Mouse (Mus musculus) intestine, postnatal 0 days (tissue): ENCODE results near the gene Dnajc28. TPM values are rescaled to one million over a fixed set of nuclear protein-coding genes. Genes with fewer than 3 reads are reported as not detected.

Experiments
- ATAC-seq: fragments of 200-750 bp; cut with Nextera tagmentation; 2 replicates; pipeline ENCODE4 v1.8.0; 2017; ENCODE audit warnings: mild to moderate bottlenecking, moderate TSS enrichment, moderate library complexity
- H3K27ac ChIP-seq: fragments of 300-500 bp; sonication (generic); 2 replicates; pipeline ENCODE4 v1.5.1; 2014; ENCODE audit warnings: mild to moderate bottlenecking, low read depth, low read length, moderate library complexity
- H3K27me3 ChIP-seq: fragments of 300-500 bp; sonication (generic); replicated peaks from 2 replicates; pipeline ENCODE4 v1.6.1; 2014; ENCODE audit warnings: low read length, mixed read lengths; ENCODE audit not compliant: control insufficient read depth, insufficient read depth
- H3K36me3 ChIP-seq: fragments of 300-500 bp; sonication (generic); 2 replicates; pipeline ENCODE4 v1.6.1; 2014; ENCODE audit warnings: mild to moderate bottlenecking, moderate library complexity; ENCODE audit not compliant: control insufficient read depth, insufficient read depth
- H3K4me1 ChIP-seq: fragments of 300-500 bp; sonication (generic); replicated peaks from 2 replicates; pipeline ENCODE4 v1.6.1; 2014; ENCODE audit warnings: antibody characterized with exemption, low read length, mixed read lengths; ENCODE audit not compliant: control insufficient read depth, insufficient read depth
- H3K4me2 ChIP-seq: fragments of 300-500 bp; sonication (generic); replicated peaks from 2 replicates; pipeline ENCODE4 v1.6.1; 2014; ENCODE audit warnings: low read depth, mild to moderate bottlenecking, moderate library complexity
- H3K4me3 ChIP-seq: fragments of 300-500 bp; sonication (generic); 2 replicates; pipeline ENCODE4 v1.5.1; 2014; ENCODE audit warnings: low read depth, low read length
- H3K9ac ChIP-seq: fragments of 300-500 bp; sonication (generic); 2 replicates; pipeline ENCODE4 v1.6.1; 2014; ENCODE audit warnings: mild to moderate bottlenecking, low read depth, low read length
- H3K9me3 ChIP-seq: fragments of 300-500 bp; sonication (generic); 2 replicates; pipeline ENCODE4 v1.6.1; 2016; ENCODE audit warnings: mixed run types; ENCODE audit not compliant: control insufficient read depth
- CTCF ChIP-seq: sonication (generic); IDR thresholded peaks from 2 replicates; pipeline ENCODE4 v1.5.1; 2016; ENCODE audit warnings: low read depth, mild to moderate bottlenecking, control low read depth, antibody characterized with exemption, moderate library complexity
- WGBS: fragments of 180-500 bp; shearing (Covaris S2); extraction: QIAGEN DNeasy Blood & Tissue Kit; methylation state at CpG from one replicate; pipeline ENCODE4 v1.1.7; 2014; 5-methylcytosine and 5-hydroxymethylcytosine counted together
- polyA plus RNA-seq: library from polyadenylated mRNA; unstranded; fragments of >200 nt; fragmentation: Nextera tagmentation; extraction: Ambion mirVana; gene quantifications from 2 replicates; pipeline ENCODE4 v1.2.1, GENCODE M21; 2015

Dnajc28 gene
- polyA plus RNA-seq, 1 experiment from 2014 or later, result 1.5 TPM

DNA sequence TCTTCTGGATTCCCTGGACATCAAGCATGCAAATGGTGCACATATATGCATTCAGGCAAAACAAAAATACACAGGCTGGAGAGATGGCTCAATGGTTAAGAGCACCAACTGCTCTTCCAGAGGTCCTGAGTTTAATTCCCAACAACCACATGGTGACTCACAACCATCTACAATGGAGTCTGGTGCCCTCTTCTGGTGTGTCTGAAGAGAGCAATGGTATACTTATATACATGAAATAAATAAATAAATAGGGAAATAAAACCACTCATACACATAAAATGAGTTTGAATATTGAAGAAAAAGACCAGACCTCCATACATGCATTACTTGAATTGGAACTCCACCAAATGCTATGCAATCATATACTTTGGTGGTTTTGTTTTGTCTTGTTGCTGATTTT is 19.6 kb downstream of the Dnajc28 start:
- no peak overlapping the region for H3K9ac ChIP-seq
- H3K36me3 ChIP-seq, result no peaks in the 10 kb centered on the region

DNA sequence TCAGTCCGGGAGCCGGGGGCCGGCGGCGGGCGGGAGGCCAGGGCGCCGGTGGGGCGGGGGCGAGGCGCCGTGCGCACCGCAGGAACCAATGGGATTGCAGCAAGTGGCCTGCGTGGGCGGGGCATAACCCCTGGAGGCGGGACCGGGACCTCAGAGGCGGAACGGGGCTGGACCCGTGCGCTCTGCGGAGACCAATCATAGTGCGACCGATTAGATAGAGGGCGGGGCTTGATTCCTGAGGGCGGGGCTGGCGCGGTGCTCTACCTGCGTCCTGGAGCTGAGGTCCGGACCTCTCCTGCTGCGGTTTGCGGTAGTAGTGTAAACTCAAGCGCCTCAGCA is 21.2 kb downstream of the Dnajc28 start, which contains the start of gene Tmem50b:
Gene Tmem50b (minus strand): TSS at position 129 of the 339 bp plus-strand sequence.
- Histone ChIP-seq H3K9ac (peak within 1 kb of the TSS; percentile 62), H3K9me3 (no peaks in the 10 kb centered on the region), H3K4me1 (peaks cover 5% of the 10 kb centered on the region), H3K4me3 (peak within 1 kb of the TSS; percentile 68), H3K27ac (0 out of 2 replicates have a peak within 1 kb of the TSS, but pooled peaks have one; percentile 24), H3K27me3 (no peaks in the 10 kb centered on the region), H3K36me3 (no peaks in the 10 kb centered on the region; the same call in 1 of the 2 replicates), H3K4me2 (peak within 1 kb of the TSS; percentile 89)
- ATAC-seq, result peak; percentile 98
- TF ChIP-seq CTCF, result no peak
- 0% methylated on average over 30 of the region's 34 CpGs for WGBS

More for the DNA sequence above, 19.6 kb downstream of the Dnajc28 start:
- peak; percentile 45 for TF ChIP-seq CTCF
- H3K4me3 ChIP-seq, result no peak overlapping the region
- no peak overlapping the region for H3K4me2 ChIP-seq
- no peak overlapping the region for H3K27ac ChIP-seq
- no peak for ATAC-seq
- no peaks in the 10 kb centered on the region for H3K27me3 ChIP-seq
- no peaks in the 10 kb centered on the region for H3K9me3 ChIP-seq
- H3K4me1 ChIP-seq, result peaks cover 5% of the 10 kb centered on the region

GRCm38 (mm10) chr16:91596779-91597671 is 21.8 kb downstream of the Dnajc28 start:
- H3K4me3 ChIP-seq, result peak overlapping the region; percentile 68
- peak overlapping the region; percentile 89 for H3K4me2 ChIP-seq
- peak; percentile 60 for ATAC-seq
- no peaks in the 10 kb centered on the region; the same call in 1 of the 2 replicates for H3K36me3 ChIP-seq
- peaks cover 5% of the 10 kb centered on the region for H3K4me1 ChIP-seq
- no peaks in the 10 kb centered on the region for H3K9me3 ChIP-seq
- H3K9ac ChIP-seq, result peak overlapping the region; percentile 62
- no peaks in the 10 kb centered on the region for H3K27me3 ChIP-seq
- H3K27ac ChIP-seq, result 0 out of 2 replicates have a peak overlapping the region, but pooled peaks have one; percentile 24
- no peak for TF ChIP-seq CTCF
- WGBS, result under 1% methylated on average over 75 of the region's 75 CpGs

DNA sequence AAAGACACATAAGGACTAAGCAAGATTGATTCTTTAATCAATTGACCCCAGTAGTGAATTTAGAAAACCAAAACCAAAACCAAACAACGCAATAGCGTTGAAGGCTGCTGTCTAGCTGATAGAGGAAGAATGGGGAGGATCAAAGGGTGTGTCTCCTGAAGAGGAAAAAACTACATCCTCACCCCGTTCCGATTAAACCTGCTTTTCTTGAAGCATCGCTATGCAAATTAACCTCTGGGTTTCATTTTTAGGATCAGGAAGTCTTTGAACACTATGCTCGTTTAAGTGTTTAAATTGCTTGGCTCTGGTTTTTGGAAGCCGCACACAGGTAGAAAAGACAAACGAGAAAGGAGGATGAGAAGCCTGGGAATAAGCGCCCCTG is 22.4 kb downstream of the Dnajc28 start:
- no peak for ATAC-seq
- Histone ChIP-seq H3K9ac (peak overlapping the region; percentile 62; the same call in 1 of the 2 replicates), H3K36me3 (no peaks in the 10 kb centered on the region; the same call in 1 of the 2 replicates), H3K4me3 (peak overlapping the region; percentile 68), H3K27me3 (no peaks in the 10 kb centered on the region), H3K4me2 (peak overlapping the region; percentile 89), H3K4me1 (peaks cover 5% of the 10 kb centered on the region), H3K9me3 (no peaks in the 10 kb centered on the region), H3K27ac (no peak overlapping the region)
- 10% methylated on average over 9 of the region's 9 CpGs for WGBS
- TF ChIP-seq CTCF, result no peak

- no peaks in the 10 kb centered on the region; the same call in 1 of the 2 replicates for H3K36me3 ChIP-seq
- TF ChIP-seq CTCF, result no peak
- H3K9ac ChIP-seq, result no peak overlapping the region
- H3K27ac ChIP-seq, result no peak overlapping the region
- 90% methylated on average over 6 of the region's 6 CpGs for WGBS
- H3K9me3 ChIP-seq, result no peaks in the 10 kb centered on the region
- no peak overlapping the region for H3K4me3 ChIP-seq
- H3K27me3 ChIP-seq, result no peaks in the 10 kb centered on the region
- ATAC-seq, result no peak
- H3K4me2 ChIP-seq, result no peak overlapping the region
- peaks cover 5% of the 10 kb centered on the region for H3K4me1 ChIP-seq
Measured at GRCm38 (mm10) chr16:91595076-91595475, 23.8 kb downstream of the Dnajc28 start.

DNA sequence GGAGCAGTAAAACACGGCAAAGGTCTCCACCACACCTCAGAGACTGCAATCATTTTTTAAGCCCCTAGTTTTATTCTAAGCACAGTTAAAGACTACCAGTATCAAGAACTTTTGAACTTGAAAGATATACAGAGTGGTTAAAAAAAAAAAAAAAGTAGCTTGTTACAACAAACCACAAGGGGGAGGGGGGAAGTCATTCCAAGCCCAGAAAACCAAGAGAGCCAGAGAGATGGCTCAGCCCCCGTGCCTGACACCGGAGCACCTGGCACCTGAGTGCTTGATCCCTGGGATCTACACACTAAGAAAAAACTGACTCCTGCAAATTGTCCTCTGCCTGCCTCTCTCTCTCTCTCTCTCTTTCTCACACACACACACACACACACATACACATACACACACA is 25.6 kb downstream of the Dnajc28 start:
- 49% methylated on average over 3 of the region's 3 CpGs for WGBS

More for the DNA sequence above, 25.6 kb downstream of the Dnajc28 start:
- peaks cover 5% of the 10 kb centered on the region for H3K4me1 ChIP-seq
- no peaks in the 10 kb centered on the region for H3K9me3 ChIP-seq
- H3K27me3 ChIP-seq, result no peaks in the 10 kb centered on the region
- no peaks in the 10 kb centered on the region; the same call in 1 of the 2 replicates for H3K36me3 ChIP-seq
- H3K27ac ChIP-seq, result no peak overlapping the region
- no peak overlapping the region for H3K9ac ChIP-seq
- H3K4me2 ChIP-seq, result no peak overlapping the region
- no peak overlapping the region for H3K4me3 ChIP-seq
- TF ChIP-seq CTCF, result no peak
- ATAC-seq, result no peak
